Comparison of ENCODE assay signal across 25 mouse cellular contexts in the genomic region with DNA sequence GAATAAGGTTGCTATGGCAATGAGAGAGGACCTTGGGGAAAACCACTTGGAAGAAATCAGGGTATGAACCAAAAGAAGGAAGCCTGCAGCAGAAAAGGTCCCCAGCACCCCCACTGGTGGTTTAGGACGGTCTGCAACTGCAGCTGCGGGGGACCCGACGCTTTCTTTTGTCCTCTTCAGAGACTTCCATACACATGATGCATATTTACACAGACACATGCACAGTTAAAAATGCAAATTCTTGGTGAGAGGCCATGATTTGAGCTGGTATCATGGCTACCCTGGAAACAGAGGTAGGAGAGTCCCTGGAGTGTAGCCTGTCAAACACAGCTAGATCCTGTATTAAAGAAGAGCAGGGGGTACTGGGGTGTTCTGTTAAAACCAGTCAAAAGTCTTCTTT.
DNase-seq lines count a peak whose midpoint lies in the region; ATAC-seq and TF ChIP-seq lines count a peak whose summit lies in the region.
"Had no signal": no experiment of that assay in that cellular context is flagged by ENCODE, and none has a peak within 500 bp of the region (broad histone marks: within the 10 kb centered on the region; RNA-seq: fewer than 3 reads in every experiment).

No protein-coding gene starts in this region.

- H3K36me3 ChIP-seq in forebrain, embryonic 16.5 days (ENCODE audit: control insufficient read depth, insufficient read depth) = no peaks in the 10 kb centered on the region
- H3K36me3 ChIP-seq in forebrain, embryonic 13.5 days (ENCODE audit: poor library complexity, severe bottlenecking) = no peaks in the 10 kb centered on the region
- no peaks in the 10 kb centered on the region for H3K36me3 ChIP-seq in thymus, adult 2 months (ENCODE audit: control insufficient read depth, insufficient read depth, low read length)
- no peaks in the 10 kb centered on the region for H3K36me3 ChIP-seq in midbrain, embryonic 16.5 days (ENCODE audit: control insufficient read depth, insufficient read depth, low read length)
- H3K36me3 ChIP-seq: embryonic facial prominence, embryonic 15.5 days; limb, embryonic 10.5 days; liver, embryonic 15.5 days; lung, embryonic 15.5 days had no signal

- H3K4me1 ChIP-seq in forebrain, embryonic 16.5 days (replicated peaks; ENCODE audit: control insufficient read depth, insufficient read depth, low read length) = peaks cover 2% of the 10 kb centered on the region; the same call in 1 of the 2 replicates
- peaks cover 4% of the 10 kb centered on the region; the same call in 1 of the 2 replicates for H3K4me1 ChIP-seq in forebrain, embryonic 13.5 days
- peaks cover 44% of the 10 kb centered on the region for H3K4me1 ChIP-seq in thymus, adult 2 months (replicated peaks; ENCODE audit: control insufficient read depth, insufficient read depth, low read length)
- peaks cover 2% of the 10 kb centered on the region; the same call in 1 of the 2 replicates for H3K4me1 ChIP-seq in midbrain, embryonic 16.5 days (ENCODE audit: control insufficient read depth, insufficient read depth, low read length)
- H3K4me1 ChIP-seq: embryonic facial prominence, embryonic 15.5 days had no signal

- H3K9me3 ChIP-seq in forebrain, embryonic 16.5 days (ENCODE audit: control insufficient read depth, low read length) = no peaks in the 10 kb centered on the region
- no peaks in the 10 kb centered on the region for H3K9me3 ChIP-seq in forebrain, embryonic 13.5 days (replicated peaks)
- no peaks in the 10 kb centered on the region for H3K9me3 ChIP-seq in midbrain, embryonic 16.5 days (replicated peaks; ENCODE audit: control insufficient read depth, low read length, poor library complexity, severe bottlenecking)
- H3K9me3 ChIP-seq: embryonic facial prominence, embryonic 15.5 days; limb, embryonic 10.5 days; liver, embryonic 15.5 days; lung, embryonic 15.5 days; megakaryocyte, embryonic 14.5 days had no signal

- H3K27ac ChIP-seq in forebrain, embryonic 16.5 days (ENCODE audit: low read length) = no peak overlapping the region
- no peak overlapping the region for H3K27ac ChIP-seq in forebrain, embryonic 13.5 days
- peak overlapping the region; percentile 62 for H3K27ac ChIP-seq in layer of hippocampus, adult 2 months
- H3K27ac ChIP-seq in thymus, adult 2 months (ENCODE audit: control insufficient read depth, insufficient read depth, low read length) = no peak overlapping the region
- H3K27ac ChIP-seq in midbrain, embryonic 16.5 days (ENCODE audit: low read length) = no peak overlapping the region
- H3K27ac ChIP-seq: embryonic facial prominence, embryonic 15.5 days; heart, adult 2 months; kidney, postnatal 0 days; limb, embryonic 10.5 days; liver, embryonic 15.5 days; lung, embryonic 15.5 days; stomach, postnatal 0 days had no signal

- no peak overlapping the region for H3K9ac ChIP-seq in forebrain, embryonic 16.5 days (replicated peaks; ENCODE audit: low read depth, low read length)
- H3K9ac ChIP-seq in forebrain, embryonic 13.5 days = no peak overlapping the region
- H3K9ac ChIP-seq in midbrain, embryonic 16.5 days (ENCODE audit: low read depth, low read length) = no peak overlapping the region
- H3K9ac ChIP-seq: embryonic facial prominence, embryonic 15.5 days; liver, embryonic 15.5 days; lung, embryonic 15.5 days had no signal

- WGBS in forebrain, embryonic 16.5 days = 48% methylated on average over 4 of the region's 4 CpGs
- WGBS in forebrain, embryonic 13.5 days = 44% methylated on average over 4 of the region's 4 CpGs
- WGBS in thymus, adult 2 months = 43% methylated on average over 4 of the region's 4 CpGs
- WGBS in midbrain, embryonic 16.5 days = 29% methylated on average over 4 of the region's 4 CpGs

- ATAC-seq in forebrain, embryonic 16.5 days = peak; percentile 43; the same call in 1 of the 2 replicates
- ATAC-seq in forebrain, embryonic 13.5 days = no peak
- ATAC-seq in midbrain, embryonic 16.5 days = peak; percentile 53; the same call in 1 of the 2 replicates
- ATAC-seq: CD4-positive, CD25-positive, alpha-beta regulatory T cell, adult 4 months had no signal

- no peak for TF ChIP-seq CTCF in layer of hippocampus, adult 2 months (conservative IDR thresholded peaks at IDR 0.05)
- no peak for TF ChIP-seq CTCF in thymus, adult 2 months (IDR thresholded peaks at IDR 0.05; ENCODE audit: borderline replicate concordance, control insufficient read depth, extremely low read depth, insufficient read depth, low read length, poor library complexity)

- H3K4me3 ChIP-seq in forebrain, embryonic 16.5 days (replicated peaks; ENCODE audit: low read length) = no peak overlapping the region
- H3K4me3 ChIP-seq in forebrain, embryonic 13.5 days = no peak overlapping the region
- no peak overlapping the region for H3K4me3 ChIP-seq in layer of hippocampus, adult 2 months
- no peak overlapping the region for H3K4me3 ChIP-seq in thymus, adult 2 months (ENCODE audit: control insufficient read depth, insufficient read depth, low read length)
- H3K4me3 ChIP-seq in midbrain, embryonic 16.5 days (ENCODE audit: low read depth, low read length) = no peak overlapping the region
- H3K4me3 ChIP-seq: embryonic facial prominence, embryonic 15.5 days; heart, adult 2 months; limb, embryonic 10.5 days; liver, embryonic 15.5 days; lung, embryonic 15.5 days; megakaryocyte, embryonic 14.5 days had no signal

- no peaks in the 10 kb centered on the region for H3K27me3 ChIP-seq in forebrain, embryonic 16.5 days (replicated peaks; ENCODE audit: control insufficient read depth, insufficient read depth, low read length)
- H3K27me3 ChIP-seq in forebrain, embryonic 13.5 days = no peaks in the 10 kb centered on the region
- no peaks in the 10 kb centered on the region for H3K27me3 ChIP-seq in thymus, adult 2 months (ENCODE audit: control insufficient read depth, insufficient read depth, low read length)
- no peaks in the 10 kb centered on the region for H3K27me3 ChIP-seq in midbrain, embryonic 16.5 days (ENCODE audit: control insufficient read depth, insufficient read depth, low read depth, low read length)
- H3K27me3 ChIP-seq: embryonic facial prominence, embryonic 15.5 days; liver, embryonic 15.5 days; lung, embryonic 15.5 days; megakaryocyte, embryonic 14.5 days had no signal

- no peak overlapping the region for H3K4me2 ChIP-seq in forebrain, embryonic 16.5 days (ENCODE audit: low read length)
- no peak overlapping the region for H3K4me2 ChIP-seq in forebrain, embryonic 13.5 days
- no peak overlapping the region for H3K4me2 ChIP-seq in midbrain, embryonic 16.5 days (ENCODE audit: low read length)
- H3K4me2 ChIP-seq: embryonic facial prominence, embryonic 15.5 days; liver, embryonic 15.5 days; lung, embryonic 15.5 days had no signal

- no peak for TF ChIP-seq POLR2A in thymus, adult 2 months (IDR thresholded peaks at IDR 0.05; ENCODE audit: control insufficient read depth, extremely low read depth, insufficient read depth, low read length, poor library complexity)

- no peak for DNase-seq in layer of hippocampus, adult 2 months (ENCODE audit: low spot score in 2 of 2)
- no peak for DNase-seq in layer of hippocampus, adult 9-11 months
- peak; percentile 39 for DNase-seq in thymus, postnatal 14 days
- DNase-seq in thymus, adult 2 months = no peak
- no peak for DNase-seq in frontal cortex, postnatal 25 days (ENCODE audit: low spot score in 2 of 2)
- DNase-seq: adrenal gland, postnatal 25 days; cerebellum, adult 9-11 months; gastrocnemius, postnatal 14 days; heart, adult 2 months; kidney, adult 11 months; liver; lung, postnatal 36 days; right cerebral cortex, postnatal 14 days; thymus, postnatal 36 days had no signal
